Mouse (Mus musculus) MEL-GATA-1-ER (cell line): ENCODE measurements around the gene Slc22a20.

Experiments
- DNase-seq: peaks from one replicate; pipeline ENCODE4 v3.0.0-alpha.2; 2012; ENCODE audit warnings: low read depth; ENCODE audit errors: extremely low read depth

Gene Slc22a20

GRCm38 (mm10) chr19:5986043-5986442 is at the start of gene Slc22a20:
Slc22a20 (minus strand) TSS chr19:5986143.
- DNase-seq = no peak

- DNase-seq = no peak
Observed at GRCm38 (mm10) chr19:6030520-6031280, 44.8 kb upstream of the Slc22a20 start.

- no peak for DNase-seq
Observed at GRCm38 (mm10) chr19:6029426-6029825, 43.5 kb upstream of the Slc22a20 start.

- no peak for DNase-seq
Observed at GRCm38 (mm10) chr19:6028991-6029390, 43.0 kb upstream of the Slc22a20 start.

GRCm38 (mm10) chr19:6023930-6024329 is 38.0 kb upstream of the Slc22a20 start:
- DNase-seq = no peak

- DNase-seq = no peak
Observed at GRCm38 (mm10) chr19:6023059-6023458, 37.1 kb upstream of the Slc22a20 start.

GRCm38 (mm10) chr19:6020276-6020675 is 34.3 kb upstream of the Slc22a20 start:
- no peak for DNase-seq

GRCm38 (mm10) chr19:6018142-6019089 is 32.5 kb upstream of the Slc22a20 start:
- DNase-seq = peak; percentile 83

GRCm38 (mm10) chr19:6016532-6016931 is 30.6 kb upstream of the Slc22a20 start:
- DNase-seq = no peak

GRCm38 (mm10) chr19:6015511-6016315 is 29.8 kb upstream of the Slc22a20 start, which contains the start of gene Capn1:
Capn1 (minus strand) TSS chr19:6015897.
- no peak for DNase-seq

GRCm38 (mm10) chr19:6014991-6015510 is 29.1 kb upstream of the Slc22a20 start:
- peak; percentile 94 for DNase-seq

- no peak for DNase-seq
Observed at GRCm38 (mm10) chr19:6013691-6014090, 27.7 kb upstream of the Slc22a20 start.

- no peak for DNase-seq
Observed at GRCm38 (mm10) chr19:6009137-6009536, 23.2 kb upstream of the Slc22a20 start.

GRCm38 (mm10) chr19:6007013-6007412 is 21.1 kb upstream of the Slc22a20 start:
- DNase-seq = no peak

- no peak for DNase-seq
Observed at GRCm38 (mm10) chr19:6005541-6005940, 19.6 kb upstream of the Slc22a20 start.

GRCm38 (mm10) chr19:5999969-6000368 is 14.0 kb upstream of the Slc22a20 start:
- DNase-seq = no peak

GRCm38 (mm10) chr19:5998180-5998579 is 12.2 kb upstream of the Slc22a20 start:
- no peak for DNase-seq

GRCm38 (mm10) chr19:5994711-5995110 is 8.8 kb upstream of the Slc22a20 start:
- no peak for DNase-seq

- DNase-seq = no peak
Observed at GRCm38 (mm10) chr19:5992012-5992411, 6.1 kb upstream of the Slc22a20 start.

- no peak for DNase-seq
Observed at GRCm38 (mm10) chr19:5991467-5991866, 5.5 kb upstream of the Slc22a20 start.

GRCm38 (mm10) chr19:5990921-5991320 is 5.0 kb upstream of the Slc22a20 start:
- DNase-seq = no peak
